Mouse (Mus musculus) forebrain, embryonic 13.5 days (tissue): Measurements from ENCODE around the gene Zfp446. TPM values are rescaled to one million over a fixed set of nuclear protein-coding genes. Genes with fewer than 3 reads are reported as not detected.
"Not testable (repeated sequence)": the region's sequence is repeated elsewhere in the genome, so short reads cannot be mapped to it uniquely, and the experiment has no call there.

ENCODE experiments used
- ATAC-seq: fragments of 200-750 bp; cut with Nextera tagmentation; 2 replicates; pipeline ENCODE4 v1.8.0; 2017
- H3K27ac ChIP-seq: fragments of 300-500 bp; sonication (generic); 2 replicates; pipeline ENCODE4 v1.5.1; 2015; ENCODE audit warnings: inconsistent platforms, mild to moderate bottlenecking, moderate library complexity
- H3K27me3 ChIP-seq: fragments of 300-500 bp; sonication (generic); 2 replicates; pipeline ENCODE4 v1.6.1; 2015; ENCODE audit warnings: mild to moderate bottlenecking, inconsistent platforms
- H3K36me3 ChIP-seq: fragments of 300-500 bp; sonication (generic); 2 replicates; pipeline ENCODE4 v1.6.1; 2015; ENCODE audit warnings: mild to moderate bottlenecking, inconsistent platforms; ENCODE audit not compliant: poor library complexity, severe bottlenecking
- H3K4me1 ChIP-seq: fragments of 300-500 bp; sonication (generic); 2 replicates; pipeline ENCODE4 v1.6.1; 2015; ENCODE audit warnings: inconsistent platforms
- H3K4me2 ChIP-seq: fragments of 300-500 bp; sonication (generic); 2 replicates; pipeline ENCODE4 v1.6.1; 2015; ENCODE audit warnings: inconsistent platforms, mild to moderate bottlenecking, moderate library complexity
- H3K4me3 ChIP-seq: fragments of 300-500 bp; sonication (generic); 2 replicates; pipeline ENCODE4 v1.5.1; 2015; ENCODE audit warnings: mild to moderate bottlenecking, inconsistent platforms
- H3K9ac ChIP-seq: fragments of 300-500 bp; sonication (generic); 2 replicates; pipeline ENCODE4 v1.6.1; 2015; ENCODE audit warnings: mild to moderate bottlenecking, inconsistent platforms
- H3K9me3 ChIP-seq: fragments of 300-500 bp; sonication (generic); replicated peaks from 2 replicates; pipeline ENCODE4 v1.6.1; 2016; ENCODE audit warnings: inconsistent platforms
- WGBS: fragments of 180-500 bp; shearing (Covaris S2); methylation state at CpG from one replicate; pipeline ENCODE4 v1.1.7; 2015; 5-methylcytosine and 5-hydroxymethylcytosine counted together
- polyA plus RNA-seq: library from polyadenylated mRNA; unstranded; fragments of >200 nt; fragmentation: Nextera tagmentation; extraction: Ambion mirVana; gene quantifications from 2 replicates; pipeline ENCODE4 v1.2.1, GENCODE M21; 2015

Gene Zfp446
- 12.7 and 14.5 TPM in 2 replicates for polyA plus RNA-seq

DNA sequence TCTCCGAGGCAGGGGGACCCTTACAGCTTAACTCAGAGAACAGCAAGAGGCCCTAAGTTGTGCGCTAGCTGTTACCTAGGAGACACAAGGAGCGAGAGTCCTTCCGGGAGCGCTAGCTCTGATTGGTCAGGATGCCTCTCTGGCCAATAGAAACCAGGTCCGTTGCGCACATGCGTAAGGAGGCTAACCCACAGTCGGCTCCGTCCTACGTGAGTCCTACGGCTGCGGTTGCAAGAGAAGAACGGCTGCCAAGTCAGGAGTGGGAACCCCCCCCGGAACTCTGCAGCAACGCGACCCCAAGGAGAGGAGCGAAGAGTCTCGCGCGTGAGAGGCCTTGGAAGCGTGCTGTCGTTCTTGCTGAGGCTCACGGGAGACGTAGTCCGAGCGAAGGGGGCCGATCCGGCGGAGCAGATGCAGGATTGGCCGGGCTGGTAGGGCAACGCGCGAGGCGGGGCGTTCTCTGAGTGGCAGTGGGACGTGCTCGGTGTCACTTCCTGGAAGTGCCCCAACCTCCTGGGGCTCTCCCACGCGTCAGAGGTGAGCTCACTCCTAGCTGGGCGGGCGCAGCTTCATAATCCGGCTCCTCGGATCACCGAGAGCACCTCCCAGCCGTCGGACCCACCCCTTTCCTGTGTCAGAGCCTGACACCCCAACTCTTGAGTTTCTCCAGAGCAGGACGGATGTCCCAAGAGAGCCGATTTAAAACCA, at the start of gene Zfp446:
Zfp446 (plus strand) TSS at position 167 of the 708 bp plus-strand sequence.
- Histone ChIP-seq H3K4me3 (peak within 1 kb of the TSS; percentile 67), H3K9me3 (no peaks in the 10 kb centered on the region), H3K36me3 (peaks cover 22% of the 10 kb centered on the region; the same call in 1 of the 2 replicates), H3K9ac (peak within 1 kb of the TSS; percentile 62), H3K27ac (peak within 1 kb of the TSS; percentile 94), H3K4me1 (peaks cover 19% of the 10 kb centered on the region), H3K4me2 (peak within 1 kb of the TSS; percentile 63), H3K27me3 (no peaks in the 10 kb centered on the region)
- peak; percentile 99 for ATAC-seq
- WGBS: under 1% methylated on average over 49 of the region's 49 CpGs

DNA sequence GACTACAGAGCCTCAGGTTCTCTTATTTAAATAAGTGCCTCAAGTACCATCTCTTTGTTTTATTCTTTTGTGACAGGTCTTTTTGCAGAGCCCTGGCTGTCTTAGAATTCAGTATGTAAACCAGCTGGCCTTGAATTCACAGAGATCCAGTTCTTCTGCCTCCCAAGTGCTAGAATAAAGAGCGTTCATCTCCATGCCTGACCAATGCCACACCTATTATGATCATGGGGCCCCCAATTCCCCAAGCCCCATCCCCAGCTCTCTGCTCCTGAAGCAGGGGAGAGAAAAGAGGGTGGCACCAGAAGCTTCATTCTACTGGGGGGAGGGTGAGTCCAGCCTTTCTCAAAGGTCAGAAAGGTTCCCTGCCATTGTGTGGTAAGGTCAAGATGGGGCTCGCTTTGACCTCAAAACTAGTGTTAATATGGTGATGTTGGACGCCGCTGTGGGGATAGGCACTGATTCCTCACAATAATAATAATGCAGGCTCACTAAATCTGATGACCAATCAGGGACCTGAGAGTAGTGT, 44.0 kb upstream of the Zfp446 start:
- no peak for ATAC-seq
- no peak overlapping the region for H3K9ac ChIP-seq
- H3K9me3 ChIP-seq: no peaks in the 10 kb centered on the region
- peaks cover 5% of the 10 kb centered on the region; the same call in 1 of the 2 replicates for H3K36me3 ChIP-seq
- H3K4me3 ChIP-seq: no peak overlapping the region
- H3K4me1 ChIP-seq: no peaks in the 10 kb centered on the region
- H3K27ac ChIP-seq: no peak overlapping the region
- 72% methylated on average over 4 of the region's 4 CpGs for WGBS
- peaks cover 5% of the 10 kb centered on the region for H3K27me3 ChIP-seq
- no peak overlapping the region for H3K4me2 ChIP-seq

DNA sequence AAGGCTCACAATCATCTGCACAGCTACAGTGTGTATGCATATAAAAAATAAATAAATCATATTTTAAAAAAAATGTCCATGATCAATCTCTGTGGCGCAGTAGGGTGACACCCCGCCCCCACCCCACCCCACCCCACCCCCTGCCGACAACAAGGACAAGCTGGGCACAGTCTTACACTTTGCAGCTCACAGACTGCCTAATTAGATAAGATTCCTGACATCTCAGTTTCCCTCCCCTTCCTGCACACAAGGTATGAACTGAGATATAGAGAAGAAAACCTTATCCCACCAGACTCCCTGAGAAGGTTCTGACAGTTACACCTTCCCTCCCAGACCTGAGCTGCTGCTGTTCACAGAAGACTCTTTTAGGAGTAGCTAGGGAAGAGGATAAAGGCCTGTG, 42.8 kb upstream of the Zfp446 start:
- Histone ChIP-seq H3K27ac (no peak overlapping the region), H3K36me3 (no peaks in the 10 kb centered on the region), H3K9ac (no peak overlapping the region), H3K4me3 (no peak overlapping the region), H3K4me2 (no peak overlapping the region), H3K4me1 (no peaks in the 10 kb centered on the region), H3K27me3 (no peaks in the 10 kb centered on the region), H3K9me3 (no peaks in the 10 kb centered on the region)
- ATAC-seq: no peak
- 92% methylated on average over 3 of the region's 3 CpGs for WGBS

DNA sequence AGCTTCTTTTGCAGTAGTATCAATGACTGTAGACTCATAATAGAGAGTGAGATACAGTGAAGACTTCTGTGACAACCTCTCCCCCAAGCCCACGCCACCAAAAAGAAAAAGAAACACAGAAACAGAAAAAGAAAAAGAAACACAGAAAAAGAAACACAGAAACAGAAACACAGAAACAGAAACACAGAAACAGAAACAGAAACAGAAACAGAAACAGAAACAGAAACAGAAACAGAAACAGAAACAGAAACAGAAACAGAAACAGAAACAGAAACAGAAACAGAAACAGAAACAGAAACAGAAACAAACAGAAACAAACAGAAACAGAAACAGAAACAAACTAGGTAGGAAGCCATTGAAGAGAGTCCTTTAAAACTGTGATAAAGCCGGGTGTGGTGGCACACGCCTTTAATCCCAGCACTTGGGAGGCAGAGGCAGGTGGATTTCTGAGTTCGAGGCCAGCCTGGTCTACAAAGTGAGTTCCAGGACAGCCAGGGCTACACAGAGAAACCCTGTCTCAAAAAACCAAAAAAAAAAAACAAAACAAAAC, 40.3 kb upstream of the Zfp446 start:
- 90% methylated on average over 4 of the region's 4 CpGs for WGBS
- not testable (repeated sequence) for H3K9ac ChIP-seq, H3K4me2 ChIP-seq, H3K36me3 ChIP-seq, H3K4me1 ChIP-seq, H3K27me3 ChIP-seq, H3K27ac ChIP-seq, H3K9me3 ChIP-seq, H3K4me3 ChIP-seq, ATAC-seq

DNA sequence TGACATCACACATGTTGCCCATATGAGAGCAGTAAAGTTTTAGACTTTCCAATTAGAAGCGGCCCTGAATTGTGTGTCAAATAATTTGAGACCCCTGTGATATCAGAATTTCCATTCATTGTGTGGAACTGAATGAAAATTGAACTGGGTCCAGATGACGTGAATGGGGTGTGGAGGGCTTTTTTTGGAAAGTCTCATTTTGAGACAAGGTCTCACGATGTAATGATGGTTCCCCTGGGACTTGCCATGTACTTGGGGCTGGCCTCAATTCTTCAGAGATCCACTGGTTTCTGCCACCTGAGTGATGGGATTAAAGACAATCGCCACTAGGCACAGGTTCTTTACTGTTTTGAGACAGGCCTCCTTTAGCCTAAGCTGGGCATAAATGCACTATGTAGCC, 37.0 kb upstream of the Zfp446 start:
- no peak overlapping the region for H3K4me3 ChIP-seq
- H3K36me3 ChIP-seq: no peaks in the 10 kb centered on the region
- no peak overlapping the region for H3K27ac ChIP-seq
- 80% methylated on average over 4 of the region's 4 CpGs for WGBS
- H3K9me3 ChIP-seq: no peaks in the 10 kb centered on the region
- H3K4me1 ChIP-seq: no peaks in the 10 kb centered on the region
- H3K4me2 ChIP-seq: no peak overlapping the region
- H3K27me3 ChIP-seq: no peaks in the 10 kb centered on the region
- ATAC-seq: no peak
- no peak overlapping the region for H3K9ac ChIP-seq

DNA sequence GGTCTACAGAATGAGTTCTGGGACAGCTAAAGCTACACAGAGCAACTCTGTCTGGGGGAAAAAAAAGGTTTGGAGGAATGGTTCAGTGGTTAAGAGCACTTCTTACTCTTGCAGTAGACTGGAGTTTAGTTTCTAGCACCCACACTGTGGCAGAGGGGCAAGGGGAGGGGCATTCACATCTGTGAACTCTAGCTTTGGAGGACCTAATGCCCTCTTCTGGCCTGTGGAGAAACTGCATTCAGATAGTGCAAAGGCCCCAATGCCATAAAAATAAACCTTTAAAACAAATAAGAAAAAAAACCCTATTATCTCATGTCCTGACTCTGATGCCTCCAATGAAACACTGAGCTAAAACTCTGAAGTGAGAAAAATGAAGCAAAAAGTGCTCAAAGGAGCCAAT, 34.2 kb upstream of the Zfp446 start:
- Histone ChIP-seq H3K9me3 (peaks cover 4% of the 10 kb centered on the region; the same call in 1 of the 2 replicates), H3K36me3 (no peaks in the 10 kb centered on the region), H3K27ac (no peak overlapping the region), H3K27me3 (no peaks in the 10 kb centered on the region), H3K4me3 (no peak overlapping the region), H3K4me1 (no peaks in the 10 kb centered on the region), H3K9ac (no peak overlapping the region), H3K4me2 (no peak overlapping the region)
- no peak for ATAC-seq

DNA sequence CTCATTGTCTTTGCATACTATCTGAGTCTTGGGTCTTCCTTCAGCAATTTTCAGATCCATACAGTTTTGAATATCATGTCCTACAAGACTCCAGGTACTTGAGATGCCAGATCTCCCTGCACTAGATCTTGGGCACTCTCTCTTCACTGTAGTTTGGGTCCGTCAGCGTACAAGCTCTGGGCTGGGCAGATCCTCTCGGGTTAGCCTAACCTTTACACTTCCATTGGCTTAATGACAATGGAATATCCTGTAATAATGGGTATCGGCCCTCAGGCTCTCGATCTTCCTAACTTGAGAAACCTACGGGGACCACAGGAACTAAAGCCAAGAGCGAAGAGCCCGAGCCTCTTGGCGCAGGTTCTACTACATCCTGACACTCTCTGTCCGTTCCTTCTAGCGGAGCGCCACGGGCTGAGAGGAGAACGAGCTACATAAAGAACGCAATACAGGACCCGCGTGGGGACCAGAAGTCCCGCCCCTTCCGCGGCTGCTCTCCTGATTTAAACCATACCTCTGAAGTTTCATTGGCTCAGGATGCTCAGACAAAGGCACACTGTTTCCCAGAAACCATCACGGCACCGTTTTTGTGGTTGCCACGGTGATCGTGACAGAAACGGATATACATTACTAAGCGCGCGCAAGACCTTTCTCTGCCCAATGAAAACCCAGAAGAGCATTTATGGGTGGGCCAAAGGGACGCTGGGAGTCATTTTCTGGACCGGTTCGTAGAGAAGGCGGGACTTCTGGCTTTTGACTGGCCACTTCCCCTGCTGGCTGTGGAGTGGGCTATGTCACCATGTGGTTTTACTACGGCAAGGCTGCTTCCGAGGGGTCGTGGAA, 28.4 kb upstream of the Zfp446 start:
- peak overlapping the region; percentile 75 for H3K9ac ChIP-seq
- H3K27ac ChIP-seq: peak overlapping the region; percentile 83
- peaks cover 4% of the 10 kb centered on the region; the same call in 1 of the 2 replicates for H3K9me3 ChIP-seq
- H3K27me3 ChIP-seq: no peaks in the 10 kb centered on the region
- H3K4me1 ChIP-seq: peaks cover 12% of the 10 kb centered on the region
- peak overlapping the region; percentile 42 for H3K4me3 ChIP-seq
- peak overlapping the region; percentile 80 for H3K4me2 ChIP-seq
- no peaks in the 10 kb centered on the region for H3K36me3 ChIP-seq
- 15% methylated on average over 35 of the region's 35 CpGs for WGBS
- peak; percentile 99 for ATAC-seq

DNA sequence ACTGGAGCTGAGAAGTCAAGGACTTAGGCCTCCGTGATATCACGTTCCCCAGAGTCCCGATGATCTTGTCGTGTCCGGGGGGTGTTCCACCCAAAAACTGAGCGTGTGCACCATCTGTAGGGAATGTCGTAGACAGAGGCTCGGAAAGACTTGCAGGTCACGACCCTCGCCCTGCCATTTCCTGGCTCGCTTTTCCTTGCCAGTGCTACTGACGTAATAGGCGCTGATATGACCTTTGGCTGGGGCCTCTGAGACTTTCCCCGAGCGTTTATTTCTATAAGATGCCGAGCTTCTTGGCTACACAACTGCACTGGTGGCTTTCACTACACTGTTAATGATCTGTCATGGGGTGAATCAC, 27.8 kb upstream of the Zfp446 start:
- WGBS: 10% methylated on average over 16 of the region's 16 CpGs
- no peaks in the 10 kb centered on the region for H3K27me3 ChIP-seq
- peak; percentile 13 for ATAC-seq
- no peaks in the 10 kb centered on the region for H3K36me3 ChIP-seq
- peak overlapping the region; percentile 67 for H3K27ac ChIP-seq
- peak overlapping the region; percentile 80 for H3K4me2 ChIP-seq
- peaks cover 12% of the 10 kb centered on the region for H3K4me1 ChIP-seq
- peak overlapping the region; percentile 42 for H3K4me3 ChIP-seq
- peak overlapping the region; percentile 75 for H3K9ac ChIP-seq
- peaks cover 4% of the 10 kb centered on the region; the same call in 1 of the 2 replicates for H3K9me3 ChIP-seq

DNA sequence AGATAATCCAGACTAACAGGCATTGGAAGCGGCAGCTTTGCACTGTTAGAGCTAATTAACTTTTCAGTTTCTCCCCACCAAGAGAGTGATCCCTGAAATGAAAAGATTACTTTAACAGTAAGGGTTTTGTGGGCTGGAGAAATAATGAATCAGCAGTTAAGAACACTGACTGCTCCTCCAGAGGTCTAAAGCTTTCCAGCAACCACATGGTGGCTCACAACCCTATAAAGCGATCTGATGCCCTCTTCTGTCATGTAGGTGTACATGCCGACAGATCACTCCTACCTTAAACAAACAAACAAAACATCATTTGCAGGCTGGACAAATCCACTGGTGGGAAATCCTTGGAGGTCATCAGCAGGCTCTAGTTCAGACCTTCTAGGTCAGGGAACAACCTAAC, 22.8 kb upstream of the Zfp446 start:
- 54% methylated on average over 3 of the region's 3 CpGs for WGBS

DNA sequence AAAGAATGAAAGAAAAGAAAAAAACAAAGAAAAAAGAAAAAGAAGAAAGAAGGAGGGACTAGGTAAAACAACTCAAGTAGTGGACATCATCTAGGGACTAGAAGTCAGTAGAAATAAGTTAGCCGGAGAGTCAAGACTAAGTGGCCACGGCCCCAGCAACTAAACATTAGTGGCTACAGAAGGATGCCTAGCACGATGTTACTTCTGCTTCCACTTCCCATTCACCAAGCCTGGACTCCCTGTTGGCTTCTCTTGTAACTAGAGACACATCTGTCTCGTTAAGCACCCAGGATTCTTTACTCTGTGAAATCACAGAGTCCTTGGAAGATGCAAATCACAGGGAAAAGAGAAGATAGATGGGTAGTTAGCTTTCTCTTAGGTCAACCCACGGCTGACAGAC, 20.1 kb upstream of the Zfp446 start:
- H3K9me3 ChIP-seq: no peaks in the 10 kb centered on the region
- WGBS: 69% methylated on average over 5 of the region's 5 CpGs

More for the DNA sequence above, 22.8 kb upstream of the Zfp446 start:
- H3K36me3 ChIP-seq: no peaks in the 10 kb centered on the region
- H3K9me3 ChIP-seq: no peaks in the 10 kb centered on the region
- no peak overlapping the region for H3K27ac ChIP-seq
- no peak overlapping the region for H3K4me3 ChIP-seq
- ATAC-seq: no peak
- no peak overlapping the region for H3K9ac ChIP-seq
- peaks cover 6% of the 10 kb centered on the region for H3K4me1 ChIP-seq
- no peaks in the 10 kb centered on the region for H3K27me3 ChIP-seq
- no peak overlapping the region for H3K4me2 ChIP-seq

DNA sequence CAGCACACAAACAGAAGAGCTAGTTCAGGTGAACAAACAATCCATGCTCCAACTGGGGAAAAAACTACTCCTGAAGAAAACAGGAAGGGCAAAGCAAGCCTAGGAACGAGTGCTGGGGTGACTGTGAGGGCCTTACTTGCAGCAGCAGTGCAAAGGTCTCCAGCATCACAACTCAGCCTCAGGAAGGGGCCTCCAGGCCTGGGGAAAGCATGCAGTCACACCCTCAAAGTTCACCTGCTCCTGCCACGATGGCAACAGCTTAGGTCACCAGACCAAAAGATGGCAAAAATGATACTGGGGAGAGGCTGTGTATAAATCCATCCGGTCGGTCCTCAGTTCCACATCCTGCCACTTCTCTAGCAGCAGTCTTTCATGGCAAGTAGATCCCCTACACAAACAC, 18.7 kb upstream of the Zfp446 start:
- Histone ChIP-seq H3K4me2 (no peak overlapping the region), H3K27me3 (no peaks in the 10 kb centered on the region), H3K4me1 (no peaks in the 10 kb centered on the region), H3K36me3 (no peaks in the 10 kb centered on the region), H3K27ac (no peak overlapping the region), H3K9me3 (no peaks in the 10 kb centered on the region), H3K4me3 (no peak overlapping the region), H3K9ac (no peak overlapping the region)
- 83% methylated on average over 4 of the region's 4 CpGs for WGBS
- ATAC-seq: no peak

More for the DNA sequence above, 20.1 kb upstream of the Zfp446 start:
- no peak overlapping the region for H3K4me3 ChIP-seq
- H3K27me3 ChIP-seq: no peaks in the 10 kb centered on the region
- no peak overlapping the region for H3K4me2 ChIP-seq
- H3K4me1 ChIP-seq: no peaks in the 10 kb centered on the region
- no peaks in the 10 kb centered on the region for H3K36me3 ChIP-seq
- no peak for ATAC-seq
- no peak overlapping the region for H3K9ac ChIP-seq
- H3K27ac ChIP-seq: no peak overlapping the region

DNA sequence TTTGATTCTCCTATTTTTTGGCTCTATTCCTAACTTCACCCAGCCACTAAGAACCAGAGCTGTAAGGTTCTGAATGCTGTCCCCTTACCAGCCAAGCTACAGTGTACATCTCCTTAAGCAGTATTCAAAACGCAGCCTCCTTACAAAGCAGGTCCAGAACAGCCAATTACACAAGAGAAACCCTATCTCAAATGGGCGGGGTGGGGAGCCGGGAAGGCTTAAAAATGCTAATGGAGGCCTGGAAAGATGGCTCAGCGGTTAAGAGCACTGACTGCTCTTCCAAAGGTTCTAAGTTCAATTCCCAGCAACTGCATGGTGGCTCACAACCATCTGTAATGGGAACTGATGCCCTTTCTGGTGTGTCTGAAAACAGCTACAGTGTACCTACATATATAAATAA, 17.9 kb upstream of the Zfp446 start:
- no peak for ATAC-seq
- 16% methylated on average over 4 of the region's 4 CpGs for WGBS
- no peak overlapping the region for H3K4me3 ChIP-seq
- no peaks in the 10 kb centered on the region for H3K36me3 ChIP-seq
- H3K9ac ChIP-seq: no peak overlapping the region
- H3K4me2 ChIP-seq: no peak overlapping the region
- H3K27me3 ChIP-seq: no peaks in the 10 kb centered on the region
- H3K27ac ChIP-seq: no peak overlapping the region
- peaks cover under 1% of the 10 kb centered on the region; the same call in 1 of the 2 replicates for H3K4me1 ChIP-seq
- H3K9me3 ChIP-seq: no peaks in the 10 kb centered on the region
